Mouse (Mus musculus) gastrocnemius, postnatal 4 days (tissue): ENCODE measurements around the gene Zic4. TPM values are rescaled to one million over a fixed set of nuclear protein-coding genes. Genes with fewer than 3 reads are reported as not detected.

Experiments used
- DNase-seq, 2 experiments: peaks; one replicate each; pipeline ENCODE4 v3.0.0; 2021 to 2022; ENCODE audit warnings: low spot score in 2 of 2, mixed read lengths in 2 of 2
- total RNA-seq, 2 experiments: library from RNA; stranded (reverse); gene quantifications; 2 replicates each; pipeline ENCODE4 v1.2.3; 2021

Zic4 gene
- total RNA-seq, 2 experiments from 2014 or later, result 0.73 to 0.78 TPM

GRCm38 (mm10) chr9:91363011-91363730, 958 bp downstream of the Zic4 start:
- DNase-seq, result no peak

DNA sequence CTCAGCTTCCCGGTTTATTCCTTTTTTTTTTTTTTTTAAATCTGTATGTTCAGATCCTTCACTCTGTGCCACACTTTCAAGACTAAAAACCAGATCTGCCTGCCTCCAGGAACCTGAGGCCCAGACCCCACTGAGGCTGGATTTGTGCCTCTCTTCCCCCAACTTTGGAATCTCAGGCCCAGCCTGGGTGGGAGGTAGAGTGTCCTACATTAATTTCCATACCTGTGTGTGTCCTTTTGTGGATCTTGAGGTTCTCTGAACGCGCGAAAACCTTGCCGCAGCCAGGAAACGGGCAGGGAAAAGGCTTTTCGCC, 1.6 kb downstream of the Zic4 start:
- no peak for DNase-seq

- no peak for DNase-seq
Observed at GRCm38 (mm10) chr9:91364127-91364970, 2.1 kb downstream of the Zic4 start.

DNA sequence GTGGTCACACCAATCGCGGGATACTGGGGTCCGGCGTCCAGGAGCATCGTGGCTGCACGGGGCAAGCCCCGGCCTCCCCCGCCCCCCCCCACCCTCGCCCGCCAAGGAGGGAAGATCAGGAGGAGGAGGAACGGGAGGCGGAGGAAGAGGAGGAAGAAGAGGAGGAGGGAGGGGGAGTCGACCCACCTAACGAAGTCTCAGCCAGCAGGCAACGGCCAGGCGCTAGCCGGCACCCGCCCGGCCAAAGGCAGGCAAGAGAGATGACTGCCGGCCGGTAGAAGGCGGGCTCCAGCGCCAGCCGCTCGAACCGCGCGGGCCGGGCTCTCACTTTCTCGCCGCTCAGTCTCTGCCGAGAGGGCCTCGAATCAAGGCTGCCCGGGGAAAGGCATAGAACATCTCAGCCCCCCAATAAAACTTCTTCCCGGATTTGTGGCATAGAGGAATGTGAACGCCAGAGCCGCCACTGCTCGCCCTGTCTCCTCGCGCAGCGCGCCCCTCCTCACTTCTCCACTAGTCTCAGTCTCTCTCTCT, 2.8 kb downstream of the Zic4 start:
- no peak for DNase-seq

DNA sequence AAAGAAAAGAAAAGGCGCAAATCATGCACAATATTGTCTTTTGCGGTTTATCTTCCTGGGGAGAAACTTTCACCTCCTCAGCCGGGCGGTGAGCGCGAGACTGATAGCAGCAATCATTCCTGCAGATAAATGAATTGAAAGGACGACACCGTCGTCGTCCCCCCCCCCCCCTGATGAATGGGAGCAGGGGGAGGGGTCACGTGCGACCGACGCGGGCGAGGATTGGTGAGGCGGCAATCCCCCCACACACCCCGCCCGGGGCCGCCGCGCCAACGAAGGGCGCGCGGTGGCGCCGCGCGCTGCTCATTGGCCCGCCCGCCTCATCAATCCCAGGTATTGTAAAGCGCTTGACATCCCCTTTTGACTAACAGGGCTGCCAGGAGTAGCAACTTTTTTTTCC, 3.5 kb downstream of the Zic4 start, which contains the start of gene Zic1:
Zic1 (minus strand) TSS at position 147 of the 400 bp plus-strand sequence.
- DNase-seq, result no peak

DNA sequence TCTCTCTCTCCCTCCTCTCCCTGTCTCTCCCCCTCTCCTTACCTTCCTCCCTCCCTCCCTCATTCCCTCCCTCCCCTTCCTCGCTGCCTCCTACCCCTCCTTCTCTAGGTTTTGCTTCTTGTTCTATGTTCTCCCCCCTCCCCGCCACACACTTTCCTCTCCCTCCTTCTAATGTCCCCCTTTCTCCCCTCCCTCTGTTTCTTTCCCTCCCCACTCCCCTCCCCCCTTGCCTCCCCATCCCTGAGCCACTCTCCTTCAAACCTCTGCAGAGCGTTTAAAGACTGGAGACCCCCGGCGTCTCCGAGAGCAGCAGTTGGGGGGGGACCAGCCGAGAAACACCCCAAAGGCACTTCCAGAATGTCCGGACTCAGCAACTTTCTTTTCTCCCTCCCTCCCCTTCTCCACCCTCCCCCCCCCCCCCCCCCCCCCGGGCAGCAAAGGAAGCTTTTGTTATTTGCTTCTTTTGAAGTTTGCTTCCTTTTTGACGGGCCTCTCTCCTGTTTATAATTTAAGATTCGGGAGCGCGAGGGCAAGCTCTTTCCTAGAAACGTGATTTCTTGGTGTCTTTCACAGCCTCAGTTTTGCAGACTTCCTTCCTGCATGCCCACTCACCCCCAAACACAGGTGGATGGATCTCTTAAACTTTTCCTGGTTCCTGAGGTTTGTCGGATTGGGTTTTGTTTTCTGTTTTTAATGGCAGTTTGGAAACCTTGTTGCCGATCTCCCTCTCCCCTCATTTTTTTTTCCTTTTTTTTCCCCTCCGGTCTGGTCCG, 4.2 kb downstream of the Zic4 start:
- no peak for DNase-seq

- DNase-seq, result no peak
Observed at GRCm38 (mm10) chr9:91366999-91367811, 5.0 kb downstream of the Zic4 start.

GRCm38 (mm10) chr9:91368150-91368549, 5.9 kb downstream of the Zic4 start:
- DNase-seq, result no peak

- DNase-seq, result no peak
Observed at GRCm38 (mm10) chr9:91368946-91369292, 6.7 kb downstream of the Zic4 start.

GRCm38 (mm10) chr9:91369293-91369991, 7.2 kb downstream of the Zic4 start:
- no peak for DNase-seq

DNA sequence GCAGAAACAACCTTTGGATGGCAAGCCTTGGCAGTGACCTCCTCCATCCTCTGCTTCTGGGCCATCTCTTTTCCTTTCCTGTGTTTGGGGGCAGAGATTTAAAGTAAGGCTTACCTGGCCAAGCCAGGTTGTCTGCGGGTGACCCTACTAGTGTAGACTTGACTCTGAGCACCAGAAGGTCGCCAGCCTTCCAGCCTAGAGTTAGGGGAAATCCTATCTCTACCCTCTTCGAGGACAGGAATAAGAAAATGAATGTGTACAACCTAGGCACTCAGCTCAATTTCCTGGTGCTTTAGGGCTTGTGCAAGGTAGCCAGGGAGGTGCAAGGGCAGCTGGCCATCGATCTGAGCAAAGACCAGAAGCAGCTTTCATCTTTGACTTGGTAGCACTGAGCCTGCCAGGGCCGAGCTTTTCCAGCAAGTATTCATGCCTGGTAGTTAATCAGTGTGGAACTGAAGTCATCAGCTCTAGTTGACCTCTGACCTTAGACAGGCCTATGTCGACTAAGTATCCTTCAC, 8.0 kb downstream of the Zic4 start:
- no peak for DNase-seq

- no peak for DNase-seq
Observed at GRCm38 (mm10) chr9:91371011-91371410, 8.8 kb downstream of the Zic4 start.

DNA sequence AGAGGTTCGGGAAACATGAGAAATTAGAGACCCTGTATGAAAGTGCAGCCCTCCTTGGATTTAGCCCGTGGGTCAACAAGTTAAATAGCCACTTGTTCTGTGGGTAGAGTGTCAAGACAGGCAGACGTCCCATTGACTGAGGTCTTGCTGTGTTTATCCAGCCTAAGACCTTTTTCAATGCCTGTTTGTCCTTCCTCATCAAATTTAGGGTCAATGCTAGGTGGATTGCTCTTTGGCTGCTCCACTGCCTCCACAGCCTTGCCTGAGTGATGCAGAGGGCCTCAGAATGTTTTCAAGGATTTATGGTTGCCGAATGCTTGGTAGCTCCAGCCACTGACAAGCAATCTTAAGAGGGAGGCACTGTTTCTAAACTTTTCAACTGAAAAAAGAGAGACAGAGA, 9.4 kb downstream of the Zic4 start:
- DNase-seq, result no peak

GRCm38 (mm10) chr9:91373811-91374575, 11.8 kb downstream of the Zic4 start:
- no peak for DNase-seq

GRCm38 (mm10) chr9:91374665-91375064, 12.5 kb downstream of the Zic4 start:
- no peak for DNase-seq

GRCm38 (mm10) chr9:91377036-91377872, 15.0 kb downstream of the Zic4 start:
- no peak for DNase-seq

- DNase-seq, result no peak
Observed at GRCm38 (mm10) chr9:91377873-91378150, 15.6 kb downstream of the Zic4 start.
